Mouse (Mus musculus) stomach, postnatal 0 days (tissue): Measurements from ENCODE around the gene Slit3. TPM values are rescaled to one million over a fixed set of nuclear protein-coding genes. Genes with fewer than 3 reads are reported as not detected.

Experiments
- ATAC-seq: fragments of 200-750 bp; cut with Nextera tagmentation; 2 replicates; pipeline ENCODE4 v1.8.0; 2017; ENCODE audit not compliant: low FRiP score, low TSS enrichment
- DNase-seq: peaks from one replicate; pipeline ENCODE4 v3.0.0-alpha.2; 2016; ENCODE audit warnings: low spot score
- H3K27ac ChIP-seq: fragments of 300-500 bp; sonication (generic); replicated peaks from 2 replicates; pipeline ENCODE4 v1.5.1; 2014; ENCODE audit warnings: mild to moderate bottlenecking, control low read depth
- H3K27me3 ChIP-seq: fragments of 300-500 bp; sonication (generic); 2 replicates; pipeline ENCODE4 v1.6.1; 2014; ENCODE audit warnings: low read length; ENCODE audit not compliant: control insufficient read depth, insufficient read depth
- H3K36me3 ChIP-seq: fragments of 300-500 bp; sonication (generic); 2 replicates; pipeline ENCODE4 v1.6.1; 2014; ENCODE audit warnings: low read length, mixed read lengths; ENCODE audit not compliant: control insufficient read depth, insufficient read depth
- H3K4me1 ChIP-seq: fragments of 300-500 bp; sonication (generic); replicated peaks from 2 replicates; pipeline ENCODE4 v1.6.1; 2014; ENCODE audit warnings: antibody characterized with exemption; ENCODE audit not compliant: control insufficient read depth, insufficient read depth
- H3K4me2 ChIP-seq: fragments of 300-500 bp; sonication (generic); replicated peaks from 2 replicates; pipeline ENCODE4 v1.6.1; 2014; ENCODE audit warnings: low read depth, mild to moderate bottlenecking, control low read depth, moderate library complexity
- H3K4me3 ChIP-seq: fragments of 300-500 bp; sonication (generic); 2 replicates; pipeline ENCODE4 v1.5.1; 2014; ENCODE audit warnings: low read depth, low read length, control low read depth
- H3K9ac ChIP-seq: fragments of 300-500 bp; sonication (generic); 2 replicates; pipeline ENCODE4 v1.6.1; 2014; ENCODE audit warnings: mild to moderate bottlenecking, low read length, control low read depth, mixed read lengths
- H3K9me3 ChIP-seq: fragments of 300-500 bp; sonication (generic); 2 replicates; pipeline ENCODE4 v1.6.1; 2016; ENCODE audit warnings: low read length; ENCODE audit not compliant: control insufficient read depth
- CTCF ChIP-seq: IDR thresholded peaks from 2 replicates; pipeline ENCODE4 v1.5.1; 2016; ENCODE audit warnings: antibody characterized with exemption, low read depth, mild to moderate bottlenecking, moderate library complexity
- EP300 ChIP-seq: optimal IDR thresholded peaks from 2 replicates; pipeline ENCODE3; 2016; ENCODE audit warnings: antibody characterized with exemption
- WGBS: fragments of 180-500 bp; shearing (Covaris S2); extraction: QIAGEN DNeasy Blood & Tissue Kit; methylation state at CpG from one replicate; pipeline ENCODE4 v1.1.7; 2014; 5-methylcytosine and 5-hydroxymethylcytosine counted together
- polyA plus RNA-seq: library from polyadenylated mRNA; unstranded; fragments of >200 nt; fragmentation: Nextera tagmentation; extraction: Ambion mirVana; gene quantifications from 2 replicates; pipeline ENCODE4 v1.2.1, GENCODE M21; 2015

Slit3 gene
- polyA plus RNA-seq, 1 experiment from 2014 or later = 8.1 TPM

DNA sequence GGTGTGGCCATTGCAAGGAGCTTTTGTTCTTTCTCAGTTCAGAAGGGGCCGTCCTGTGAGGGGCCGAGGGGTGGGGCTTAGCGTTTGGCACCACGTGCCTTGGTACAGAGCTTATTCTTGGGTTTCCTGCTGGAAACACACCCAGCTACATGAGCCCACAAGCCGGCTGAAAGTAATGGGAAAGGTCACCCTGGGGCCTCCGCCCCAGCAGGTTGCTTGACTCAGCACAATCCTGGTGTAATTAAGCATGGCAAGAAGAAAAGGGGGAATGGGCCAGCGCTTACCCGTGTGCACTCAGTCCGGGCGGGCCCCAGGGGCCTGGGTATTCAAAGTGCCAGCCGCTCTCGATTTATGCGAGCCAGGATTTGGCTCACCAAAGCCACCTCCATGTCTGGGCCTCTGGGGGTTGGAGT lies 30.5 kb downstream of the Slit3 start:
- Histone ChIP-seq H3K9ac (no peak overlapping the region), H3K4me3 (no peak overlapping the region), H3K9me3 (no peaks in the 10 kb centered on the region), H3K4me1 (no peaks in the 10 kb centered on the region), H3K27me3 (no peaks in the 10 kb centered on the region), H3K36me3 (no peaks in the 10 kb centered on the region), H3K4me2 (no peak overlapping the region), H3K27ac (no peak overlapping the region)
- WGBS = 45% methylated on average over 13 of the region's 13 CpGs
- DNase-seq (no peak), ATAC-seq (peak; percentile 60; the same call in 1 of the 2 replicates)
- TF ChIP-seq CTCF (no peak), EP300 (no peak)

DNA sequence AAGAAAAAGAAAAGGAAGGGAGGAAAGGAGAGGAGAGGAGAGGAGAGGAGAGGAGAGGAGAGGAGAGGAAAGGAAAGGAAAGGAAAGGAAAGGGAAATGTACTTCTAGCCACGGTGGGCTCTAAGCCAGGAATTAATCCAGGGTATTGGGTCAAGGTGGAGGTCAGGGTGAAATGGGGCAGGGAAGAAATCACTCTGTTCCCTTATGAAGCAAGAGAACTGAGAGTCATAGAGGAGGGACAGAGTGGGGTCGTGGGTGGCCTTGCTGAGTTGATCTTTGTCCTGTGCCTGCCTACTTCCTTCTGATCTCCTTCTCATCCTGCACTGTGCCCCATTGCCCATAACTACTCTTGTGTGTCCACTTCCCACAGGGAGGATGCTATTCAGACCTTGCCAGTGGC lies 31.9 kb downstream of the Slit3 start:
- ATAC-seq (no peak), DNase-seq (no peak)
- Histone ChIP-seq H3K4me2 (no peak overlapping the region), H3K27ac (no peak overlapping the region), H3K27me3 (no peaks in the 10 kb centered on the region), H3K4me3 (no peak overlapping the region), H3K9ac (no peak overlapping the region), H3K4me1 (no peaks in the 10 kb centered on the region), H3K36me3 (no peaks in the 10 kb centered on the region), H3K9me3 (no peaks in the 10 kb centered on the region)
- TF ChIP-seq EP300 = no peak
- TF ChIP-seq CTCF = no peak
- 71% methylated on average over 2 of the region's 2 CpGs for WGBS

GRCm38 (mm10) chr11:35154449-35154848 lies 33.4 kb downstream of the Slit3 start:
- ATAC-seq (no peak), DNase-seq (no peak)
- no peaks in the 10 kb centered on the region for H3K36me3 ChIP-seq
- no peaks in the 10 kb centered on the region for H3K4me1 ChIP-seq
- WGBS = 69% methylated on average over 5 of the region's 5 CpGs
- H3K27ac ChIP-seq = no peak overlapping the region
- H3K27me3 ChIP-seq = no peaks in the 10 kb centered on the region
- no peak for TF ChIP-seq CTCF
- no peak overlapping the region for H3K4me3 ChIP-seq
- no peaks in the 10 kb centered on the region for H3K9me3 ChIP-seq
- H3K4me2 ChIP-seq = no peak overlapping the region
- no peak overlapping the region for H3K9ac ChIP-seq

GRCm38 (mm10) chr11:35155281-35155680 lies 34.3 kb downstream of the Slit3 start:
- 92% methylated on average over 7 of the region's 7 CpGs for WGBS
- no peaks in the 10 kb centered on the region for H3K9me3 ChIP-seq
- no peaks in the 10 kb centered on the region for H3K27me3 ChIP-seq
- TF ChIP-seq CTCF (no peak), EP300 (no peak)
- DNase-seq = no peak
- H3K4me2 ChIP-seq = no peak overlapping the region
- H3K36me3 ChIP-seq = no peaks in the 10 kb centered on the region
- no peaks in the 10 kb centered on the region for H3K4me1 ChIP-seq
- H3K27ac ChIP-seq = no peak overlapping the region
- H3K4me3 ChIP-seq = no peak overlapping the region
- H3K9ac ChIP-seq = no peak overlapping the region
- ATAC-seq = no peak

- no peak for TF ChIP-seq CTCF
- no peak for TF ChIP-seq EP300
- Histone ChIP-seq H3K4me1 (no peaks in the 10 kb centered on the region), H3K4me3 (no peak overlapping the region), H3K9me3 (no peaks in the 10 kb centered on the region), H3K36me3 (no peaks in the 10 kb centered on the region), H3K27ac (no peak overlapping the region), H3K9ac (no peak overlapping the region), H3K4me2 (no peak overlapping the region), H3K27me3 (no peaks in the 10 kb centered on the region)
- WGBS = 72% methylated on average over 5 of the region's 5 CpGs
- ATAC-seq (no peak), DNase-seq (no peak)
These were observed 35.7 kb downstream of the Slit3 start for GRCm38 (mm10) chr11:35156676-35157075.

DNA sequence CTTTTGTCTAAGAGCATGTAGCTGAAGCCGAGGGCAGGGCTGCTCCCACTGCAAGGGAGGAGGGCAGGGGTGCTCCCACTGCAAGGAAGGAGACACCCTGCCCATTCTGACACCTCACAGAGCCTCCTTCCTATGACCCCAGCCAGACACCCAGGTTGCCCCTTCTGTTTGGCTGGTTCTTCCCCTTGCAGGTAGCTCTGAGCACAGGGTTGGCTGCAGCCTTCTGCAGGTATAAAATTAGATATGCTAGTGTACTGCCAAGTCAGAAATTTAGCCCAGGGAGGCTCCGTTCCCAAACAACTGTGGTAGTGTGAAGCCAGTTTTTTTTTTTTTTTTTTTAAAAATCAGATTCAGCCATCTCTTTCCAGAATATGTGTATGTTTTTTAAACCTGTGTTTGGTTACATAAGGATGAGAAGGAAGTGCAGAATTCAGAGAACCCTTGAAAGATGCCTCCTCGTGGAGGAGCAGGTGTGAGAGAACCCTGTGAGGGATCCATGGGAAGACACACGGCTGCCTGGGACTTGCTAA lies 39.7 kb downstream of the Slit3 start:
- Histone ChIP-seq H3K27ac (no peak overlapping the region), H3K36me3 (no peaks in the 10 kb centered on the region), H3K27me3 (no peaks in the 10 kb centered on the region), H3K4me3 (no peak overlapping the region), H3K9me3 (no peaks in the 10 kb centered on the region), H3K9ac (no peak overlapping the region), H3K4me2 (no peak overlapping the region), H3K4me1 (no peaks in the 10 kb centered on the region)
- no peak for ATAC-seq
- no peak for TF ChIP-seq CTCF
- TF ChIP-seq EP300 = no peak
- 76% methylated on average over 4 of the region's 4 CpGs for WGBS
- DNase-seq = no peak
